Mouse (Mus musculus) brown adipose tissue, adult 24 weeks (tissue): ENCODE data around the gene Krtap4-7. TPM values are rescaled to one million over a fixed set of nuclear protein-coding genes. Genes with fewer than 3 reads are reported as not detected.
"Not testable (repeated sequence)": the region's sequence is repeated elsewhere in the genome, so short reads cannot be mapped to it uniquely, and the experiment has no call there.

Source experiments
- H3K27ac ChIP-seq: fragments of 200-500 bp; replicated peaks from 2 replicates; pipeline ENCODE4 v1.5.1; 2012; ENCODE audit warnings: low read depth, mild to moderate bottlenecking, low read length
- H3K4me1 ChIP-seq: fragments of 200-500 bp; 2 replicates; pipeline ENCODE4 v1.6.1; 2012; ENCODE audit warnings: low read length, mixed read lengths; ENCODE audit not compliant: control insufficient read depth, insufficient read depth, insufficient read length
- H3K4me3 ChIP-seq: fragments of 200-500 bp; 2 replicates; pipeline ENCODE4 v1.5.1; 2012; ENCODE audit warnings: low read depth, mild to moderate bottlenecking, low read length, moderate library complexity; ENCODE audit not compliant: insufficient read depth
- polyA plus RNA-seq: library from polyadenylated mRNA; stranded (reverse); fragments of >200 nt; gene quantifications from 2 replicates; pipeline ENCODE4 v1.2.4, GENCODE M21; 2012; ENCODE audit not compliant: missing spikeins, insufficient read depth, insufficient read length

Gene Krtap4-7
- not detected in 2 replicates for polyA plus RNA-seq

DNA sequence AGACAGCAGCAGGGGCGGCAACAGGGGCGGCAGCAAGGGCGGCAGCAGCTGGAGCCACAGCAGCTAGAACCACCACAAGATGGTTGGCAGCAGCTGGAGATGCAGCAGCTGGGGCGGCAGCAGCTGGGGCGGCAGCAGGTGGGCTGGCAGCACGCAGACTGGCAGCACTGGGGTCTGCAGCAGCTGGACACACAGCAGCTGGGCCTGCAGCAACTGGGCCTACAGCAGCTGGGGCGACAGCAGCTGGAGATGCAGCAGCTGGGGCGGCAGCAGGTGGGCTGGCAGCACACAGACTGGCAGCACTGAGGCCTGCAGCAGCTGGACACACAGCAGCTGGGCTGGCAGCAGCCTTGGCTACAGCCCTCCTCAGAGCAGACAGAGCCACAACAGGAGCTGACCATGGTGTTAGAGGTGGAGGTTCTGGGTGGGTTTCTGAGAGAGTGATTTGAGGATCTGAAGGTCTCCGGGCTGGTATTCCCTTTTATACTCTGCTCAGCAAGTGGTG lies at the start of gene Krtap4-7:
Gene Krtap4-7, minus strand, starts transcription at position 455 of the 505 bp plus-strand sequence.
- H3K4me3 ChIP-seq, H3K27ac ChIP-seq, H3K4me1 ChIP-seq: not testable (repeated sequence)

DNA sequence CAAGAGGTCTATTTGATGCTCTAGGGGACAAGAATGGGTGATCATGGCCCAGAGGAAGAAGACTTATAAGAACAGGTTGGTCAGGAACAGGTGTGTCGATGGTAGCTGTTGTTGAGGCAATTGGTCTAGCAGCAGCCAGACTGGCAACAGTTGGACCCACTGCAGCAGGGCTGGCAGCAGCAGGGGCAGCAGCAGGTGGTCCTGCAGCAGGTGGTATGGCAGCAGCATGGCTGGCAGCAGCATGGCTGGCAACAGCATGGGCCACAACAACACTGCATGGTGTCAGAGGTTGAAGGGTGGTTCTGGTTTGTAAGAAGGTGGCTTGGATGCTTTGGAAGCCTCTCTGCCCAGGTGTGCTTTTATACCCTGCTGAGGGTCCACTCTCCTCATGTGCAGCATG lies 46.6 kb upstream of the Krtap4-7 start, which contains the start of gene Gm14190:
Gene Gm14190, minus strand, starts transcription at position 278 of the 400 bp plus-strand sequence.
- H3K4me1 ChIP-seq: no peaks in the 10 kb centered on the region
- H3K4me3 ChIP-seq: no peak within 1 kb of the TSS
- no peak within 1 kb of the TSS for H3K27ac ChIP-seq

DNA sequence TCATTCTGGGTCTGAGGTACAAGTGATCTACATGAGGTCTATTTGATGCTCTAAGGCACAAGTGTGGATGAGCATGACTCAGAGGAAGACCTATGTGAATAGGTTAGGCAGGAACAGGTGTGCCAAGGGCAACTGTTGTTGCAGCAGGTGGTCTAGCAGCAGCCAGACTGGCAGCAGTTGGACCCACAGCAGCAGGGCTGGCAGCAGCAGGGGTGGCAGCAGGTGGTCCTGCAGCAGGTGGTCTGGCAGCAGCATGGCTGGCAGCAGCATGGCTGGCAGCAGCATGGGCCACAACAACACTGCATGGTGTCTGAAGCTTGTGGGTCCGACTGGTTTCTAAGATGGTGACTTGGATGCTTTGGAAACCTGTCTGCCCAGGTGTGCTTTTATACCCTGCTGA lies 41.3 kb upstream of the Krtap4-7 start:
- H3K27ac ChIP-seq, H3K4me3 ChIP-seq: not testable (repeated sequence)

DNA sequence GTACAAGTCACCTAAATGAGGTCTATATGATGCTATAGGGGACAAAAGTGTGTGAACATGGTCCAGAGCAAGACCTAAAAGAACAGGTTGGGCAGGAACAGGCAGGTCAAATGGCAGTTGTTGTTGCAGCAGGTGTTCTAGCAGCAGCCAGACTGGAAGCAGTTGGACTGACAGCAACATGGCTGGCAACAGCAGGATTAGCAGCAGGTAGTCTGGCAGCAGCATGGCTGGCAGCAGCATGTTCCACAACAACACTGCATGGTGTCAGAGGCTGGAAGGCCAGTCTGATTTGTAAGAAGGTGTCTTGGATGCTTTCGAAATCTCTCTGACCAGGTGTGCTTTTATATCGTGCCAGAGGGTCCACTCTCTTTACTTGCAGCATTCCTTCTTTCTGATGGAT lies 39.6 kb upstream of the Krtap4-7 start:
- Histone ChIP-seq H3K4me1 (no peaks in the 10 kb centered on the region), H3K4me3 (no peak overlapping the region)

More for the DNA sequence above, 41.3 kb upstream of the Krtap4-7 start:
- H3K4me1 ChIP-seq: not testable (repeated sequence)

DNA sequence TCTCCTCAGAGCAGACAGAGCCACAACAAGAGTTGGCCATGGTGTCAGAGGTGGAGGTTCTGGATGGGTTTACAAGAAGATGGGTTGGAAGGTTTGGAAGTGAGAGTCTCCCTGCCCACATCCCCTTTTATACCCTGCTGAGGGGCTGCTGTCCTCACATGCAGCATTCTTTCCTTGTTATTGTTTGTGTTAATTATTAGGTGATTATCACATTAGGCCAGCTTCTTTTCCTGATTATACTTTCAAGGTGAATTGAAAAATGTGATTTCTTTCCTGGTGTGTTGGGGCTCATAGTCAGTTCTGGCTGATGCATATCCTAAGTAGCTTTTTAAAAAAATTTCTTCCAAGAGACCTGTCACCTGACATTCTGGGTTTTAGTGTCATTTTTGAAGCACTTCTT lies 22.0 kb upstream of the Krtap4-7 start, which contains the start of gene Krtap4-6:
Gene Krtap4-6, minus strand, starts transcription at position 101 of the 400 bp plus-strand sequence.
- Histone ChIP-seq H3K4me3 (no peak within 1 kb of the TSS), H3K4me1 (no peaks in the 10 kb centered on the region)

More for the DNA sequence above, 39.6 kb upstream of the Krtap4-7 start:
- H3K27ac ChIP-seq: no peak overlapping the region

DNA sequence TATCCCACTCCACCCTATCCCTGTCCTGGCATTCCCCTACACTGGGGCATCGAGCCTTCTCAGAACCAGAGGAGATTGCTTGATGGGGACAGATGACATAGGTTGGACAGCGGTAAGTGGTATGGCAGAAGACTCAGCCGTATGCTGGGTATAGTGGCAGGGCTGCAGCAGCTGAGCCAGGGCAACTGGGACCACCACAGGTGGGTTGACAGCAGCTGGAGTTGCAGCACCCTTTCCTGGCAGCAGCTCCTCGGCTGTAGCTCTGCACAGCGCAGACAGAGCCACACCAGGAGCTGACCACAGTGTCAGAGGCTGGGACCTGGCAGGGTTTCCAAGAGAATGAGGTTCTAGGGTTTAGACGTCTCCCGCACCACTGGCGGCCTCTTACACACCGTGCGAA lies 18.9 kb upstream of the Krtap4-7 start:
- H3K4me3 ChIP-seq: no peak overlapping the region
- H3K27ac ChIP-seq: no peak overlapping the region
- no peaks in the 10 kb centered on the region for H3K4me1 ChIP-seq

More for the DNA sequence above, 22.0 kb upstream of the Krtap4-7 start, which contains the start of gene Krtap4-6:
- no peak within 1 kb of the TSS for H3K27ac ChIP-seq

DNA sequence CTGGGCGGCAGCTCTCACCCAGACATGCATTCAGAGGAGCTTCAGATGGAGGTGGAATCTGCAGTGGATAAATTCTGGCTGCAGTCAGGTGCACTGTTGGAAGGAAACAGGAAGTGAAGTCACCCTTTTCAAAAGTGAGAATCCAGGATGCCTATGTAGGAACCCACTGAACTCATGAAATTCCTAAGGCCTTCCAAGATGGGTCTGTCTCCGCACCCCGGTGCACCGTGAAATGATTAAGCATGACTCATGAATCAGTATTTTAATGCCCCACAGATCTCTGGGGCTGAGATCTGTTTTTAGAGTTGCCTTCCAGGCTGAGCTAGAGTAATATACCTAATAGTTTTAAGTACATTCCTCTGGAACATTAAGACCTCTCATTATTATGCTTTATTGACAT lies 15.4 kb upstream of the Krtap4-7 start:
- no peak overlapping the region for H3K4me3 ChIP-seq
- H3K27ac ChIP-seq: no peak overlapping the region

DNA sequence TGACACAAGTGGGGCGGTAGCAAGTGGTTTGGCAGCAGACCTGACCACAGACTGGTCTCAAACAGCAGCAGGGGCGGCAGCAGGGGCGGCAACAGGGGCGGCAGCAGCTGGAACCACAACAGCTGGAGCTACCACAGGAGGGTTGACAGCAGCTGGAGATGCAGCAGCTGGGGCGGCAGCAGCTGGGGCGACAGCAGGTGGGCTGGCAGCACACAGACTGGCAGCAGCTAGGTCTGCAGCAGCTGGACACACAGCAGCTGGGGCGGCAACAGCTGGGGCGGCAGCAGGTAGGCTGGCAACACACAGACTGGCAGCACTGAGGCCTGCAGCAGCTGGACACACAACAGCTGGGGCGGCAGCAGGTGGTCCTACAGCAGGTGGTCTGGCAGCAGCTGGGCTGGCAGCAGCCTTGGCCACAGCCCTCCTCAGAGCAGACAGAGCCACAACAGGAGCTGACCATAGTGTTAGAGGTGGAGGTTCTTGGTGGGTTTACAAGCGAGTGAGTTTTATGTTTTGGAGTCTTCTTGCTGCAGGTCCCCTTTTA lies 14.7 kb upstream of the Krtap4-7 start, which contains the start of gene Gm11563:
Gene Gm11563, minus strand, starts transcription at position 494 of the 544 bp plus-strand sequence.
- not testable (repeated sequence) for H3K4me3 ChIP-seq, H3K27ac ChIP-seq, H3K4me1 ChIP-seq

More for the DNA sequence above, 15.4 kb upstream of the Krtap4-7 start:
- H3K4me1 ChIP-seq: no peaks in the 10 kb centered on the region

DNA sequence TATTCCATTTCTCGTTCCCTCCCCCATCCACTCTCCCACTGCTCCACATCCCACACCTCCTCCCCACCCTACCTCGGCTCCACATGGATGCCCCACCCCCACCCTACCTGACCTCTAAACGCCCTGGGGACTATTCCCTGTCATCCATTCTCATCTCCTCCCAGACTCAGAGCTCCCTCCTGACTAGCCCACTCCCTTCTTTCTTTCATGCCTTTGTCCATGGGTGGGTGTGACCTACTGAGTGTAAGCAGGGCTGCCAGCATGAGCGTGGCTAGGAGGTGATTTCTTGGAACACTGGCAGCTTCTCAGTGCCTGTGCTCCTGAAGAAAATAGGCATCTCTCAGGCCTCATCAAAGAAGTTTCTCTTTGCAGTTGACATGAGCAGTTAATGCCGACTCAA lies 13.2 kb upstream of the Krtap4-7 start:
- Histone ChIP-seq H3K27ac (no peak overlapping the region), H3K4me1 (no peaks in the 10 kb centered on the region), H3K4me3 (no peak overlapping the region)

DNA sequence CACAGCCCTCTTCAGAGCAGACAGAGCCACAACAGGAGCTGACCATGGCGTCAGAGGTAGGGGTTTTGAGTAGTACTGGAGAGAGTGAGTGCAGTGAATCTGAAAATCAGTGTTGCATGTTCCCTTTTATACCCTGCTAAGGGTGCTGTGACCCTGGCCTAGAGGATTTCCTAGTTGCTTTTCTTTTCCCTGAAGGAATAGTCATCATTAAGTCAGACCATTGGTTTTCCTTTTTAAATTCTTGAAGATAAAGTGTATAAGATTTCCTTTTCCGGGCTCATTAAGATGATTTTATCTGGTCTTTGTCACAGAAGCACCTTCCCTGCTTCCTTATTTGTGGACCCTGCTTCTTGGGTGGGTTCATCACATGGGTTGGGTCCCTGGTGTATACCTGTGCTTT lies 6.2 kb upstream of the Krtap4-7 start, which contains the start of gene Gm11555:
Gene Gm11555, minus strand, starts transcription at position 101 of the 400 bp plus-strand sequence.
- Histone ChIP-seq H3K4me3 (no peak within 1 kb of the TSS), H3K27ac (no peak within 1 kb of the TSS), H3K4me1 (no peaks in the 10 kb centered on the region)

DNA sequence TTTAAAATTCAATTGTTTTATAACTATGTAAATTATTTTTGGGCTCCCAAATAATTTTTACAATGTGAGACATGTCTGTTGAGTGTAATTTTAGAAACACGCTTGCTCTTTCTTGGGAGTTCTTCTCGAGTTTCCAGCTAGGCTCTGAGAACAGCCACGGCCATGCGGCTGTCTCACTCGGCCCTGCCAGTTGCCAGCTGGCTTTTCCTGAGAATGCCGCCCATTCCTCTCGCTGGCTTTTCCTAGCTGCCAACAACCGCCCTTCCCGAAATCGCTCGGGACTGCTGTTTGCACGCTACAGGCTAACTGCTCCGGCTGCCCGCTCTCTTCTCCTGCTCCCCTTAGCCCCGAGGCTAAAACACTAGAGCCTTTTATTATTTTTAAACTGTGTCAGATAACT lies 2.6 kb upstream of the Krtap4-7 start:
- Histone ChIP-seq H3K4me1 (no peaks in the 10 kb centered on the region), H3K4me3 (no peak overlapping the region), H3K27ac (no peak overlapping the region)

DNA sequence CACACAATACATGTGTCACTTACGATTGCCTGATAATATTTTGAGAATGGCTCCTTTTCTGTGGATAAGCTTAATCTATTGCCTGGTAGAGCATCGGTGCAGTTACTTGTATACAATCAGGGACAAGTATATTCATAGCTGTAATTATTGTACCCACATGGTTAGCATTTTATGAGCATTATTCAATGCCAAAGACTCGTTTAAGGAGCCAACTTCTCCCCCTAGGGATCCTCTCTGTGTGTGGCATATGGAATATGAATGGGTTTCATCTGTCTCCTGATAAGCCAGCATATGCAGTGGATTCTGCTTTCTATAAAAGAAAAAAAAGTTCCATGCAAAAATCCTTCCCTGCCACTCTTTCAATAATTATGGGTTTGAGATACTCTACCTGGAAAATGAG lies 462 bp upstream of the Krtap4-7 start:
- H3K4me1 ChIP-seq: no peaks in the 10 kb centered on the region
- no peak overlapping the region for H3K4me3 ChIP-seq
- no peak overlapping the region for H3K27ac ChIP-seq

DNA sequence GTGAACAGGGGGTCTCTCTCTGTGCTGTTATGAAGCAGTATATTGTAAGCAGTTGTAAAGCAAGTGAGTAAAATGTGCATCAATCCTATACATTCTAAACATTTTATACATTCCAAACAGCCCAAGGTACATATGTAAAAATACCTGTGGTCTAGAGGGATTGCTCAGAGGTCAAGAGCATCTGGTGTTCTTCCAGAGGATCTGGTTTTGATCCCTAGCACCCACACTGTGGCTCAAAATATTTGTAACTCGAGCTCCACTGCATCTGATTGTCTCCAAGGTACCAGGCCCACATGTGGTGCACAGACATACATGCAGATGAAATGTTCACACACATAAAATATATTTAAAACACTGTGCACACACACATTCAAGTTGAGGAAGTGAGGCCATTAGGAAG lies 3.0 kb downstream of the Krtap4-7 start:
- H3K27ac ChIP-seq: no peak overlapping the region
- no peak overlapping the region for H3K4me3 ChIP-seq

DNA sequence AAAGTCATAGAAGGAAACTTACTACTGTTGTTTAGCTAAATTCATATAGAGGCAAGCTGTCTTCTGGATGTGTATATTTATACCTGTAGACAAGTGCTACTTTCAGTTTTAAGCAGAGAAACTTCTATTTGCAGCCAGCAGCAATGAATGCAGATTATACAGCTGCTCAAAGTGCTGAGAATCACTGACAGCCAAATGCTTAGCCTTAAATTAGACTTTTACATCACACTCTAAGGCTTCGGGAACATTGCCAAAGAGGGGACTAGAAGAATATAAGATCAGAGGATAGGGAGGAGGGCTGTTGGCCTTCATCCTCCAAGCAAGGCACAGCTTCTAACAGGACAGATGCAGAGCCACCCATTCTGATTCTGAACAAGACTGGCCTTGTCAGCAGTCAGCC lies 6.8 kb downstream of the Krtap4-7 start:
- H3K27ac ChIP-seq: no peak overlapping the region
- H3K4me1 ChIP-seq: no peaks in the 10 kb centered on the region
- H3K4me3 ChIP-seq: no peak overlapping the region

More for the DNA sequence above, 3.0 kb downstream of the Krtap4-7 start:
- no peaks in the 10 kb centered on the region for H3K4me1 ChIP-seq

DNA sequence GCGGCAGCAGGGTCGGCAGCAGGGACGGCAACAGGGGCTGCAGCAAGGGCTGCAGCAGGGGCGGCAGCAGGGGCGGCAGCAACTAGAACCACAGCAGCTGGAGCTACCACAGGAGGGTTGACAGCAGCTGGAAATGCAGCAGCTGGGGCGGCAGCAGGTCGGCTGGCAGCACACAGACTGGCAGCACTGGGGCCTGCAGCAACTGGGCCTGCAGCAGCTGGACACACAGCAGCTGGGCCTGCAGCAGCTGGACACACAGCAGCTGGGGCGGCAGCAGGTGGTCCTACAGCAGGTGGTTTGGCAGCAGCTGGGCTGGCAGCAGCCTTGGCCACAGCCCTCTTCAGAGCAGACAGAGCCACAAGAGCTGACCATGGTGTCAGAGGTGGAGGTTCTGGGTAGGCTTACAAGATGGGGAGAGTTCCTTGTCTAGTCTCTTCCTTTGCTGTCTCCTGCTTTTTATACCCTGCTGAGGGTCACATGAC lies 9.2 kb downstream of the Krtap4-7 start, which contains the start of gene Krtap4-2:
Gene Krtap4-2, minus strand, starts transcription at position 432 of the 482 bp plus-strand sequence.
- Histone ChIP-seq H3K4me1 (no peaks in the 10 kb centered on the region), H3K4me3 (no peak within 1 kb of the TSS), H3K27ac (no peak within 1 kb of the TSS)

DNA sequence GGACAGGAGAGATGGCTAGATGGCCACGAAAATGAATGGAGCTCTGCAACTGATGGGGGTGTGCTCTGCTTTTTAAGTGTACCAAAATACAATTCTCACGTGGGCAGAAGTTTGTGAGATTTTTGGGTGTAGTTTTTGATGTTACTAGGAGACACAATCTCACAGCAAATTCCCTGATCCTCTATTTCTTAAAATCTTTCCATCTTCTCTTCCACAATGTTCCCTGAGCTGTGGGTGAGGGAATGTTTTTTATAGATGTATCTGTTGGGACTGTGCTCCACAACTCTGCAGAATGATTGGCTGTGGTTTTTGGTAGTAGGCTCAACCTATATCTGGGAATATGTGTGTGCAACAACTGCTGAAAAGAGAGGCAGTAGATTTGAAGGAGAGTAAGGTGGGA lies 10.6 kb downstream of the Krtap4-7 start:
- H3K4me1 ChIP-seq: no peaks in the 10 kb centered on the region
- H3K27ac ChIP-seq: no peak overlapping the region
- no peak overlapping the region for H3K4me3 ChIP-seq
